Mouse (Mus musculus) adrenal gland (tissue): ENCODE data around the gene Tex9.

ENCODE experiments used
- microRNA-seq, 2 experiments: library from miRNA; unstranded; fragments of <30 nt; microRNA quantifications; one replicate each; pipeline ENCODE4; 2019

Tex9 gene

Small RNA genes within 50 kb of the gene (microRNA-seq; reads per million reads assigned to microRNA genes)
- gene Gm28010 = 0 reads per million in 2 experiments
